Mouse (Mus musculus) megakaryocyte-erythroid progenitor cell, adult 5-6 weeks (primary cell): ENCODE data around the gene Styx. TPM values are rescaled to one million over a fixed set of nuclear protein-coding genes. Genes with fewer than 3 reads are reported as not detected.

Experiments used
- ATAC-seq: replicated peaks from 2 replicates; pipeline ENCODE4 v1.8.0; 2016; ENCODE audit warnings: mild to moderate bottlenecking, inconsistent platforms; ENCODE audit not compliant: severe bottlenecking, poor library complexity, low FRiP score, low TSS enrichment
- total RNA-seq, 2 experiments: library from RNA; stranded (forward) in 1 of 2; stranded (reverse) in 1 of 2; fragments of 200-1000, 215-1000 nt in 1 of 2; fragments of >200 nt in 1 of 2; fragmentation: Nextera tagmentation in 1 of 2; gene quantifications; 2 replicates each; pipeline ENCODE4 v1.2.3; 2014 to 2017

The Styx gene
- total RNA-seq (2014; fragmentation: Nextera tagmentation) (29.3 and 34.1 TPM in 2 replicates), total RNA-seq (2017) (24.5 and 48.4 TPM in 2 replicates)

GRCm38 (mm10) chr14:45350931-45351859, at the start of gene Styx:
TSS of gene Styx (plus strand) at chr14:45351093.
- peak; percentile 99 for ATAC-seq

GRCm38 (mm10) chr14:45303939-45304338, 47.0 kb upstream of the Styx start:
- ATAC-seq: no peak

GRCm38 (mm10) chr14:45304389-45304788, 46.5 kb upstream of the Styx start:
- no peak for ATAC-seq

- no peak for ATAC-seq
Measured at GRCm38 (mm10) chr14:45305852-45306251, 45.0 kb upstream of the Styx start.

- ATAC-seq: 0 out of 2 replicates have a peak, but pooled peaks have one; percentile 42
Measured at GRCm38 (mm10) chr14:45307630-45308328, 43.1 kb upstream of the Styx start.

GRCm38 (mm10) chr14:45309646-45310045, 41.2 kb upstream of the Styx start:
- no peak for ATAC-seq

- ATAC-seq: no peak
Measured at GRCm38 (mm10) chr14:45310101-45310500, 40.8 kb upstream of the Styx start.

GRCm38 (mm10) chr14:45316927-45317326, 34.0 kb upstream of the Styx start:
- no peak for ATAC-seq

GRCm38 (mm10) chr14:45317921-45318411, 32.9 kb upstream of the Styx start:
- no peak for ATAC-seq

GRCm38 (mm10) chr14:45318426-45319236, 32.3 kb upstream of the Styx start, which contains the start of gene Ero1l:
TSS of gene Ero1l (minus strand) at chr14:45318771.
- ATAC-seq: peak; percentile 45

GRCm38 (mm10) chr14:45319237-45319610, 31.7 kb upstream of the Styx start:
- ATAC-seq: peak; percentile 68

- no peak for ATAC-seq
Measured at GRCm38 (mm10) chr14:45320111-45320510, 30.8 kb upstream of the Styx start.

- ATAC-seq: no peak
Measured at GRCm38 (mm10) chr14:45321067-45321466, 29.8 kb upstream of the Styx start.

- ATAC-seq: peak; percentile 58
Measured at GRCm38 (mm10) chr14:45321622-45322021, 29.3 kb upstream of the Styx start.

GRCm38 (mm10) chr14:45322450-45322849, 28.4 kb upstream of the Styx start:
- no peak for ATAC-seq

- no peak for ATAC-seq
Measured at GRCm38 (mm10) chr14:45323320-45323719, 27.6 kb upstream of the Styx start.

- ATAC-seq: no peak
Measured at GRCm38 (mm10) chr14:45325471-45325870, 25.4 kb upstream of the Styx start.

GRCm38 (mm10) chr14:45328072-45328713, 22.7 kb upstream of the Styx start:
- no peak for ATAC-seq

- peak; percentile 51 for ATAC-seq
Measured at GRCm38 (mm10) chr14:45329018-45329588, 21.8 kb upstream of the Styx start.
